Mouse (Mus musculus) CD4-positive, CD25-positive, alpha-beta regulatory T cell, adult 2 months (primary cell): ENCODE results near the gene Gm10300.

Experiments used
- DNase-seq: peaks from one replicate; pipeline ENCODE4 v3.0.0-alpha.2; 2012; ENCODE audit warnings: low read depth, low spot score

Gm10300 gene

DNA sequence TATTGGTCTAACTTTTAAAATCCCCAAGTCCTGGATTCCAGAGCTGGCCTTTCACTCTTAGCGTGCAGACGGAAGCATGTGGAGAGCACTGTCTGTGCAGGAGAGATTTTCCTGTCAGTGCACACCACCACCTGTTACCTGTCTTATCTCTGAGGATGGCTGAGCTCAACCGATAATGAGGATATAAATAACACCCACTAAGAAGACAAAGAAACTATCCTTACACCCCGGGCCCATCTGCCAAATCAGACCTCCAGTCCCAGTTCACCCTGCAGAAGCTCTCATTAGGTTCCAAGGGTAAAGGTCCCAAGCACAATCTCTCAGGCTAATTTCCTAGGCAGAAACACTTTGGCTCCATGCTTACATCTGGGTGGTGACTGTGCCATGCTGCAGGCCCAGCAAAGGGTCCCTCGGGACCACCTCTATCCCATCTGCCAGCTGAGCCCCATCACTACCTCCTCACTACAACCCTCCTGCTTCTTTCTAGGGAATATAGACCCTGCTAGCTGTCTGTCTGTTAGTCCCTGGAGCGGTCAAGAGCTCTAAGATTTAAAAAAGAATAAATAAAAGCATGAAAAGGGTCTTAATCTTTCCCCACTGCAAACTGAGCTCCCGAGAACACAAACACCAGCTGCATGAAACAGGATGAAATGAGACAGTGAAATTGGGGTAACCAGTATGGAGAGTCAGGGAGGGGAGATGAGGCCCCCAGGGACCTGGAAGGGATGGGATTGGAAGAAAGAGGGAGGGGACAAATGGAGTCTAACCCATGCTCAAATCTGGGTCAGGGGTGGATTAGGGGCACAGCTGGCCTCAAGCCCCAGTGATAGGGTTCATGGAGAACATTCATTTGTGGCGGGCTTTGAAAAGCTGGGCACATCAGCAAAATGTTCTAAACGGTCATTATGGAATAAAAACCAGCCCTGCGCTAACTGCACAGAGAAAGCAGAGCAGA is 22.9 kb upstream of the Gm10300 start:
- no peak for DNase-seq

DNA sequence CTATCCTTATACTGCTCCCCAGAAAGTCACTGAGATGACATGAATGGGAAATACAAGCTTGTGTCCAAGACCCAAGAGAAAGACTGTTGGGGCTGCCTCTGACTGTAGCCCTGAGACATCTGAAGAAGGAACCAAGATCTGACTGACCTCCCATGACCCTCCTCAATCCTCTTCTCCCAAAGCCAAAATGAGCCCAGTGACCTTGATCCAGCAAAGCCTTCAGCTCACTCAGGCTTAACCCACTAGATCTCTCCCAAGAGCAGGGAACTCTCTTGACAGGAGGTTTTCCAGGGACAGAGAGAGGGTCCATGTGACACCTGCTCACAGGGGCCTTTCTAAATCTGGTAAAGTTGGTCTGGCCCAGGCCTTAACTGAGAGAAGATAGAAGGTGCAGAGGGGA is 17.2 kb upstream of the Gm10300 start:
- no peak for DNase-seq

GRCm38 (mm10) chr4:132059541-132059940 is 15.0 kb upstream of the Gm10300 start:
- no peak for DNase-seq

GRCm38 (mm10) chr4:132060040-132060832 is 14.3 kb upstream of the Gm10300 start:
- no peak for DNase-seq

- DNase-seq, result no peak
Measured at GRCm38 (mm10) chr4:132062289-132062688, 12.2 kb upstream of the Gm10300 start.

- DNase-seq, result no peak
Measured at GRCm38 (mm10) chr4:132062934-132063884, 11.3 kb upstream of the Gm10300 start.

GRCm38 (mm10) chr4:132064550-132064949 is 9.9 kb upstream of the Gm10300 start:
- no peak for DNase-seq

DNA sequence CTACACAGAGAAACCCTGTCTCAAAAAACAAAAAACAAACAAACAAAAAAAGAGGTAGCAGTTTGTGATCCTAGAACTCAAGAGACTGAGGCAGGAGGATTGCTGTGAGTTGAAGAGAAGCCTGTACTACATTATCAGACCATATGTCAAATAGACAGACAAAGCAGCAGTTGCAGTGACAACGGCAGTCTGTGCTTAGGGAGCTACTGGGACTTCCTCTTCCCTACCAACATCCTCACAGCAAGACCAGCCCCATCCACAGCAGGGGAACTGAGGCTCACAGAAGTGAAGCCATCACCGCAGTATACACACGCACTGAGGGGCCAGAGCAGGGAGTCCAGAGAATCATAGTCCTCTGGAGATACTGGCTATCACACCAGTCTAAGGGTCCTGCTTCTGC is 8.9 kb upstream of the Gm10300 start:
- DNase-seq, result no peak

DNA sequence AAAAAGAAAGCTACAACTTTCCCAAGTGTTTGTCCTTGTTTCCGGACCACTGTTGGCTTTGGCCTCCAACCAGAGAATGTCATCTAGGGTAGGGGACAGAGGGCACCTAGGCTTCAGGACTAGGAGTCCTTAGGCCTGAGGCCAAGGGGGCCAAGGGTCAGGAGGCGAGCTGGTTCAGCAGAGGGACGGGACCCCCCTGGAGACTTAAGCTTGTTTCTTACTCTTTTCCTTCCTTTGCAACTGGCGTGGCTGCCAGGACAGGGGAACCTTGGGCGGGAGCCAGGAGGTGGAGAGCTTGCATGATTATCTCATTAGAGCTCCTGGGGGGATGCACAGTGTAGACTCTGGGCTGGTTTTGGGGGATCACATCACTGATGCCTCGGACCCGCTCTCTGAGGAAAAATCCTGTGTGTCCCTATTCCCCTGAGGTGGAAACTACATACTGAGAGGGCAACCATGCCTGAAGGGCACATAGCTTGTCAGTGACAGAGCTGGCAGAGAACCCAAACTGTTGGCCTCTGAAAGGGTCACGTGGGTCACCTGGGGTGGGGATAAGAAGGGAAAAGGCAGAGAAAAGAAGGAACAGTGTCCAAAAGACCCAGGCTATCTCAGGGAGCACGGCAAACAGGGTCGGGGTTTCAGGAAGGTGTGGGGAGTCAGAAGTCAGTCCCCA is 8.3 kb upstream of the Gm10300 start:
- no peak for DNase-seq

GRCm38 (mm10) chr4:132067112-132067937 is 7.2 kb upstream of the Gm10300 start:
- no peak for DNase-seq

- no peak for DNase-seq
Measured at GRCm38 (mm10) chr4:132067938-132068235, 6.6 kb upstream of the Gm10300 start.

DNA sequence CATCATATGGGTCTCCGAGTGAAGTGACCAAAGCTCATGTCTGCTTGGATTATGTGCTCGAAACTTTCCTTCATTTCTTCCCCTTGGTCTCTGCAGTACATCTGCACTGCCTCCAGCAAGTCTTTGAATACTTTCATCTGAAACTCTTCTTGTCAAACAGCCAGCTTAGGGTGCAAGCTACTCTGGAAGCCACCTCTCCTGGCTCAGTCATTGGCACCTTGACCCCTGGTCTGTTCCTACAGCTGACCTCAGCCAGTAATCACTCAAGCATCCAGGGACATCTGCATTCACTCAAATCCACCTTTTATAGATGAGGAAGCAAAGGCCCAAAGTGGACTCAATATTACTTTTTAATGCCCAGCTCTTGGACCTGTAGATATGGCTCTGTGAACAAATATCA is 2.8 kb upstream of the Gm10300 start:
- no peak for DNase-seq

DNA sequence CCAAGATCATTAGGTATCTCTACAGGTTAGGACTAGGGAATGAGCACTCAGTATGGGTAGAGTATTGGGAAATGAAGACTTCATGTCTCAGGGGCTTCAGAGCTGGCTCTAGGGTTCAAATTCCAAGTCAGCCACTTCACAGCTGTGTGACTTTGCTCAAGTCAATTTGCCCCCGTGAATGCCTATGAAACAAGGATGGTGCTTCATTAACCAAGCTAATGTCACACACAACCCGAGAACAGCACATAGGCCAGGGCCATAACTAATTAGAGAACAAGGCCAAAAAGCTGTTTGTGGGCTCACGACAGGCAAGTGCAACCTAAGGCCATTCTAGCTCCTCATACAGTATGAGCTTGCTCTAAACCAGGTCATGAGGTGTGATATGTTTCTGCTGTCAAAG is 2.3 kb upstream of the Gm10300 start:
- no peak for DNase-seq

GRCm38 (mm10) chr4:132072946-132073345 is 1.6 kb upstream of the Gm10300 start:
- DNase-seq, result no peak

GRCm38 (mm10) chr4:132074933-132075769 is 654 bp downstream of the Gm10300 start, which contains the start of gene Epb41:
Gene Epb41, minus strand, starts transcription at chr4:132075321.
- DNase-seq, result peak; percentile 98

- no peak for DNase-seq
Measured at GRCm38 (mm10) chr4:132075796-132076195, 1.3 kb downstream of the Gm10300 start.

- peak; percentile 35 for DNase-seq
Measured at GRCm38 (mm10) chr4:132076480-132077405, 2.2 kb downstream of the Gm10300 start.

DNA sequence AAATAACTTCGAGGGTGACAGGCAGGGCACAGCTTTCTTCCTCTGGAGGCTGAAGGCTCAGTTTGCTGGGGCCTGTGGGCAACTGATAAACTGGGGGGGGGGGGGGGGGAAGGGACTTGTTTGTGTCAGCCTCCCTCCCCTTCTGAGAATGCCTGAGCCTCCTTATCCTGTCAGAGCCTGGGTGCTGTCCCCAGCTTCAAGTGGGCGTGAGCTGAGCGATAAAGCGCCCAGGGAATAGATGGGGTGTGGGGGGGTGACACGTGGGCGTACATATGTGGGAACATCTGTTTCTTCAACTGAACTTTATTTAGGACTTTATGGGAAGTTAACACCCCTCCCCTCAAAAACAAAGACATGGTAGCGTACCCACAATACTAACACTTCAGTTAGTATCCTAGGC is 2.9 kb downstream of the Gm10300 start:
- DNase-seq, result peak; percentile 44
